Mouse (Mus musculus) monocyte, adult 2 months (primary cell): ENCODE measurements around the gene Ahdc1.

Experiments used
- DNase-seq, 2 experiments: peaks; one replicate each; pipeline ENCODE4 v3.0.0; 2022; ENCODE audit warnings: low spot score in 2 of 2, low read depth in 1 of 2

Ahdc1 gene

DNA sequence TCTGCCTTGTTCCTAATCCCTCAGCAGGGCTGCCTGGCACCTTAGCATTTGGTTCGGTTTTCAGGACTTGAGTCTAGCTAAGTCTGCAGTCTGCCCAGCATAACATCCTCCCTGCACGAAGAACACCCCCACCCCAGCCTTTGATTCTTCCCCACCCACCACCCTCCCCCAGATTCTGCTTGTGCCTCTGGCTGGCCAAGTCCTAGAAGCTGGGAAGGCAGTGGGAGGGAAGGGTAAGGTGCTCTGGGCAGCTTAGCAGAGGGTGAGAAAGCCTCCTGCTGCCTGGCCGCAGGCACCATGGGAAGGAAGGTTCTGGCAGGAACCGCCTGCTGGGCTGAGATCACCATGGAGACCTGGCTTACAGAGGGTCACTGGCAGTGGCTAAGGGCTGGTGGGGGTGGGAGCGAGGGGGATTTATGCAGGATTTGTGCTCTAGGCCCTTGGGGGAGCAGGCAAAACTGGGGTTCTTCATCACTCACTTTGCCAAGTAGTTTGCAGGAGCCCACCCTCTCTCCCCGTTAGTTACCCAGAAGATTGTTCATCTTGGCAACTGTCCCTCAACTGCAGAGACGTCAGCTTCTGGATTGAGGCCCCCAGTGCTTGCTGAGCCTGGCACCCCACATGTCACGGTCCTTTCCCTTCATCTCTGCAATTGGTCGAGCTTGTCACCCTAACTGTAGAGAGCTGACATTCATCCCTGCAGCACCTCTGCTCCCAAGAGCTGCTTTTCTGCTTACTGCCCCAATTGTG, 63.2 kb downstream of the Ahdc1 start:
- no peak for DNase-seq

DNA sequence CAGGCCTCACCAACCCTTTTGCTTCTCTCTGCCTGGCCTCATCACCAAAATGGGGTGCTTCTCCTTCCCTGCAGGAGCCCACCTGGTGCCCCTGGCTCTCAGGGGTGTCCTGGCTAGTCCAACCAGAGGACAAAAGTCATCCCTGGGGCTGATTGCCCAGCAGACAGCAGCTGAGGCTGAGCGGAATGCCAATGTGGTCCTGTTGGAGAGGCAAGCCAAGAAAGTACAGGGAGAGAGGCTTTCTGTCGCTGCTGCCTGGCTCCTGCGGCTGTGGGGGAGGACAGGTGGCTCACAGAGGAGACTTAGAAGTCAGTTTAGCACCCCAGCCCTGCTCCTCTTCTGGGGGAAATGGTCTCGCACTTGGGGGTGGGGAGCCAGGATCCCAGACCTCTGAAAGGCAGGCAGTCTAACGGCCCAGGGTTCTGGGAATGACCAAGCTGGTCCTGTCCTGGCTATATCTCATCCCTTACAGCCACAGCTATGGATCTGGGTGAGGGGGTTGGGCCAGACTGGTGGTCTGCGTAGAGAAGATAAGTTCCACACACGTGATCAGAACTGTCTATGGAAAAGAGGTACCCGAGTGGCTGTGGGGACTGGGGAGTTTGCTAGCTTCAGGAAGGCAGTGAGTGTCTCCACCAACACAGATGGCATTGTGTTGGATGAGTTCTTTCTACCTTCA, 64.0 kb downstream of the Ahdc1 start:
- no peak for DNase-seq

DNA sequence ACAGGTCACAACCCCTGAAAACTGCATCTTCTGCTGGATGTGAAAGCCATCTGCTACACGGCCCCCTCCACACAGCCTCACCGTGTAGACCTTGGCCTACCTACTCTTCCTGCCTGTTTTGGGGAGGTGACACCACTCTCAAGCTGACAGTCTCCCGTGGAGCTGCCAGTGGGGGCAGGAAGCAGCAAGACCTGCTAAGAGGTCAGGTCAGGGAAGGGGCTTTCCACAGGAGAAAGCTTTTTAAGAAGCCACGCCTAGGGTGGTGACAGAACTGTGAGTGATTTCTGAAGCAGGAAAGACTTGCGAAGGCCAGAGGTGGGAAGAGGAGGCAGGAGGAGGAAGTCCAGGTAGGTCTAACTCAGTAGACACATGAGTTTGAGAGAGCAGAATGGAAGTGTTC, 67.9 kb downstream of the Ahdc1 start:
- no peak for DNase-seq

DNA sequence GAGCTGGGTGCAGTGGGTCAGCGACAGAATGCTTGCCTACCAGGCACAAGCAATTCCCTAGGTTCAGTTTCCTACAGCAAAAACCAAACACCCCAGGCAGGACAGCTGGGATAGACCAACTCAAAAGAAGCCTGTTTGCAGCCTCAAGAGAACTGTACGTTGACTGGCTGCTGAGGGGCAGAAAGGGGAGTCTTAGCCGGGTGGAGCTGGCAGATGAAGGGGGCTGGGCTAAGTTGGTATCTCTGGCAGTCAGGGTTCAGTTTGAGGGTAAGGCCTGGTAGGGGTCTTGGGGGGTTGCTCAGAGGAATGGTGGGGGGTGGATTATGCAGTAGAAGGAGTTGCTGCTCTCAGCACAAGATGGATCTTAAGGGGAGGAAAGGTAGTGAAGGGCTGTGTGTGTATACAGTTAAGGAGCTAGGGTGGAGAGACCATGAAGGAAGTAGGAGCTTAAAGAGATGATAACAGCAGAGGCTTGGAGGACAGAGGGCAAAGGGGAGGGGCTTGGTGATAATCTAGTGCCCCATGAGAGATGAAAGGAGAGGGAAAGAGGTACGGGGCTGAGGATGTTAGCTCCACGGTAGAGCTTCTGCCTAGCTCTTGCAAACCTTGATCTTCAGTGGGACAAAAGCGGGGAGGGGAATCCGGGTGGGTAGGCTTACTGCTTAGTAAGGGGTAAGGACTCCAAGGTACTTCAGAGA, 68.5 kb downstream of the Ahdc1 start:
- DNase-seq, result no peak

DNA sequence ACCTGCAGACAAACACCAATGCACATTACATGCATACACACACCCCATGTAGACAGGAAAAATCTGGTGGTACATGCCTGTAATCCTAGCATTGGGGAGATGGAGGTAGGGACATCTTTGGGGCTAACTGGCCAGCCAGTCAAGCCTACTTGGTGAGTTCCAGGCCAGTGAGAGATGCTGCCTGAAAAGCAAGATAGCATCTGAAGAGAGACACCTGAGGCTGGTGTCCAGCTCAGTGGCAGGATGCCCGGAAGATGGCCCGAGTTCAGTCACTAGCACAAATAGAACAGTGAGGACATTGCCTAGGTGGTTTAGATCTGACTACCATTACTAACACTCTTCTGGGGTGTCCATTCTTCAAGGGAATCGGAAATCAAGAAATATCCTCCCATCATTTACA, 69.8 kb downstream of the Ahdc1 start:
- no peak for DNase-seq

DNA sequence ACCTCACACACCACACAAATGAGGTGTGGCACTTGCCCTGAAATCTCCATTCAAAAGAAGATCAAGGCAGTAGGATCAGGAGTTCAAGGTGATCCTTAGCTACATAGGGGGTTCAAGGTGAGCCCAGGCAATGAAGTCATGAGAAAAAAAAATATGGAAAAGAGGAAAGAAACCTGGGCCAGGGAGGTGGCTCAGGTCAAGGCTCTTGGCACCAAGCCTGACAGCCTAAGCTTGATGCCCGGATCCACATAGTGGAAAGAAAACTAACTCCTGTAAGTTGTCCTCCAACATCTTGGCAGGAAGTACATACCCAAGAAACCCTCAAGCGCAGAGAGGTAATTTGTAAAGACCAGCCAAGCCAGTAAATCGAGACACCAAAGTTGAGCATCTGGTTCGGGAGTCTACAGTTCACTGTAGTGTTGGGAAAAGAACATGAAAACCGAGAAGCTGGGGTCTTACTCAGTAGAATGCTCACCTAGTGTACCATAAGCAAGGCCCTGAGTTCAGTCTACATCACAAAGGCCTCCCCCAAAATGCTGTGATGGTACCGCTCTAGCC, 71.2 kb downstream of the Ahdc1 start:
- no peak for DNase-seq

DNA sequence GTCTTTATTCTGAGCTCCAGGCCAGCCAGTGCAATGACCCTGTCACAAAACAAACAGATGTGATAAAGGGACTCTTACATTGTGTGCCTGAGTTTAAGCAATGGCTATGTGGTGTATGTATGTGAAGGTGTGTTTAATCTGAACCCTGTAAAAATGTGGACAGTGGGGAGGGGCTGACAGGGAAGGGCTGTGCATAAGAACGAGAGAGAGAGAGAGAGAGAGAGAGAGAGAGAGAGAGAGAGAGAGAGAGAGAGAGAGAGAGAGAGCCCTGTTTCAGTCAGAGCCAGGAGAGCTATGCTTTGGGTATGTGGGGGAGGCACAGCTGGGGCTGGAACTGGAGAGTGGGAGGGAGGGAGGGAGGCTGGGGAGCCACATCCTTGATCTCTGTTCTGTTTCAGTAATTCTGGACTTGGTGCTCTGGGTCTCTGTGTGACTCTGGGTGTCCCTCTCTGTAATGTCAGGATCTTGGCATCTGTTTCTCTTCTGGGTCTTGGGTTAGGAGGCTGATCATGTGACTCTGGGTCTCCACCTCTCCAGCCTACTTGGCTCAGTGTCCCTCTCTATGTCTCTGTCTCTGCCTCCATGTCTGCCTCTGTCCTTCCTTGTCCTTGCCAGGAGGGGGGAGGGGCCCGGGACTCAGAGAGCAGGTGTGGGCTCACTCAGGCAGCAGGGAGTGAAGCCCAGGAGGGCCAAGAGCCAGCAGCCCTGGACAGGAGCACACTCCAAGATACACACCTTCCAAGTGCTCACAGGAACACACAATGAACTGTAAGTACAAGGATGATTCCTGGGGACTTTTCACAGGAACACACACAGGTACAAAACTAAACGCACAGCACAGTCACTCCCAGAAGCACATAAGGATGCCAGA, 73.2 kb downstream of the Ahdc1 start:
- no peak for DNase-seq

DNA sequence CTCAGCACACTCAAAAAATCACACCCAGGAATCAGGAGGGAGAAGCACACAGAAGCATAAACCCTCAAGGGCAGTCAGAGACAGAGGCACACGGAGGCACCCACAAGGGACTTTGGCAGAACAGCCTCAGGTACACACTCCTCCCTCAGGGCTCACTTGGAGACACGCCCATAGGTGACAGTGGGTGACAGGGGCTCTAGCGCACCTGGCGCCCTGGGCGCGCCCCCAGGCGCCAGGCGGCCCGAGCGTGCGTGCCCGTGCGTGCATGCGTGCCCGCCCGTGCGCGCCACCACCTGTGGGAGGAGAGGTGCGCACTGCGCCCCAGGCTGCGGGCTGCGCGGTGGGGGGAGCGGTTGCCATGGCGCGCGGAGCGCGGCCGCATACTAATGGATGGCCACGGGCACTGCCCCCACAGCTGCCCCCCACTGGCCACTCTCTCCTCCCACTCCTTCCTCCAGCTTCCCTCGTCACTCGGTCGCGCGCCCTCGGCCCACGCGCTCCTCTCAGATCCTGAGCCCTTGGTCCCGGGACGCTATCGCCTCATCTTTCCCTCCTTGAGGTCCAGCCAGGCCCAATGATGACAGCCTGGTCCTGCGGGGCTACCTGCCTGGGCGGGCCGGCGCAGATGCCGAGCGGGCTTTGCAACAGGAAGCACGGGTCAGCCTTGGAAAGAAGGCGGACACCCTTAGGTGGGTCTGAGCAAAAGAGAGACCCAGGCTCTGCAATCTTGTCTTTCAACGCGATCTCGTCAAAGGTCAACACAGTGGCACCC, 74.1 kb downstream of the Ahdc1 start:
- no peak for DNase-seq

DNA sequence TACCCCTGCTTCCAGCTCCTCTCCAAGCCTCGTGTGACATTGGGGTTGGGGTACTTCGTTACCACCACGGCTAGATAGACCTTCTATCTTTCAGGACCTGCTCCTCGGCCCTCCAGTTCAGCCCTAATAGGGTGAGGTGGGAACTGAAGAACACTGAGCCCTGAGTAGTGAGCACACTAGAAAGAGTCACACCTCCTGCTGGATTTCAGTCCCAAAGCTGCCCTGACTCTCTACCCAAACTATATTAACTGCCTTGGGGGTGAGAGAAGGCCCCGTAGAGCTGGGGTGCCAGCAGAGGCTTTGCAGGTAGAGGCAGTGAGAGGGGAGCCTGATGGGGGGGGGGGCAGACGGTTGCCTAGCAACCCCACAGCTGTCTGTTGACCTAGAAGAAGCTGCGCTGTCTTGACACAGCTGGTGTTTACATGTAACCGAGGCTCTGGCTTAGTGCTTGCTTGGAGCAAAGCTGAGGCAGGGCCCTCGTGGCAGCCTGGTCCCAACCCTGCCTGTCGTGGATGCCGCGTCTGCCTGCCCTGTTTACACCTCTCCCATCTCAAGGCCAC, 74.8 kb downstream of the Ahdc1 start:
- no peak for DNase-seq

DNA sequence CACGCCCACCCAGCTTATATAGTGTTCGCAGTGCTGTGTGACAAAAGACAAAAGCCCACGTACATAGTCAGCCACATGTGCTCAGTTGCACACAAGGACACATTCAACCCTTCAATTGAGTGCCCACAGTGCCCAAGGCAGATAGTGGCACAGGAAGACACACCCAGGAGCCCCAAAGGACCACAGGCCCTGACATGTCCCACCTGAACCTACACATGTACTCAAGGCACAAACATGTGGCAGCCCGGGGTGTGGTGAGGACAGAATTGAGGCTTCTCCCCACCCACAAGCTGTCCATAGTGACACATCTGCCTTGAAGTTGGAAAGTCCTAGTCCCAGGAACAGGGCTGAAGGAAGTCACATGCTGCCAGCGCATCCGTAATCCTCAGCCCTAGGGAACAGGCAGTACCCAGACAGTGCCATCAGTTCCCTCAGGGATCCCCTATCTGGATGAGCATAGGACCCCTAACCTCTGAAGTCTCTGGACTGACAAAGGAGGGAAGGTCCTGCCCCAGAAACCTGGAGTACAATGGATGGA, 76.2 kb downstream of the Ahdc1 start:
- DNase-seq, result no peak

DNA sequence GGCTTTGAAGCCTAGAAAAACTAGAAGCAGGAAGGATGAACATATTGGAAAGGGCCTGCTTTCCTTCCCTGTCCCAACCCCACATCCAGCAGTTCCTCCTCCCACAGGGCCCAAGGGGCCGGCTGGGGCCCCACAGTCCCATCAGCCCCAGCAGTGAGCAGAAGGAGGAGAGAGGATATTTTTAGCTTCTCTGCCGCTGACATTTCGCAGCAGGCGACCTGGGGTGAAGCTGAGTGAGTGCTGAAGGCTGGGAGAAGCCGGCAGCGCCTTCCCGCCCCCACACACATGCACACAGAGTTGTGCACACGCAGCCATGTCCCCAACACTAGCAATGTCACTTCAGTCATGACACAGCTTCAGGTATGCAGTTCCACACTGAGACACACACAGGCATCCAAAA, 76.8 kb downstream of the Ahdc1 start:
- no peak for DNase-seq

DNA sequence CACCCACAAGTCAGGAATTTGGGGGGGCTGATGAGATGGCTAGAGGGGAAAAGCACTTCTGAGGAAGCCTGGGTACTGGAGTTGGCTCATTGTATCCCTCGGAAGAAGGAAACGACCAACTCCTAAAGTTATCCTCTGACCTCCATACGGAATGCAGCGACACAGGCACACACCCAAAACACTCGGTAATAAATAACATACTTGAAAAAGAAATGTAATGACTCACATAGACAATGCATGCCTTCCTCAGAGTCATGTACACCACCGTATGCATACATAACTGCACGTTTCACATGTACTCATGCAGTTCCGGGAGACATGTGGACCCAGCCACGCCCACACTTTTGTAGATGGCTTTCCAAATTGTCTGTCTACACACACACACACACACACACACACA, 78.3 kb downstream of the Ahdc1 start:
- DNase-seq, result no peak

DNA sequence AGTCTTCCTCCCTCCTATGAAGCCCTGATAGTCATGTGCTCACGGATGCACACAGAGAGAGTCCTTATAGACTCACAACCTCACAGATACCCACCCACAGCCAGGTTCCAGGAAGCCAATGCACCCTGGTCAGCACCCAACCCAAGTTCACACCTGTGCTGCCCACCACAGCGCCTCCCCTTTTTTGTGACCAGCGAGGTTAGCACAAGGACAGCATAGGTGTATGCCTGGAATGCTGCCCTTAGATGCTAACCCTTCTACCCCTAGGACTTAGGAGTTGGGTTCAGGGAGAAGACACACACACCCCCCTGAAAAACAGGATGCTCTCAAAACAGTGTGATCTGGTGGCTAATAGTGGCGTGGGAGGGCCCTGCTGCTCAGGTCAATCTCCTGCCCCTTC, 78.7 kb downstream of the Ahdc1 start:
- DNase-seq, result no peak

DNA sequence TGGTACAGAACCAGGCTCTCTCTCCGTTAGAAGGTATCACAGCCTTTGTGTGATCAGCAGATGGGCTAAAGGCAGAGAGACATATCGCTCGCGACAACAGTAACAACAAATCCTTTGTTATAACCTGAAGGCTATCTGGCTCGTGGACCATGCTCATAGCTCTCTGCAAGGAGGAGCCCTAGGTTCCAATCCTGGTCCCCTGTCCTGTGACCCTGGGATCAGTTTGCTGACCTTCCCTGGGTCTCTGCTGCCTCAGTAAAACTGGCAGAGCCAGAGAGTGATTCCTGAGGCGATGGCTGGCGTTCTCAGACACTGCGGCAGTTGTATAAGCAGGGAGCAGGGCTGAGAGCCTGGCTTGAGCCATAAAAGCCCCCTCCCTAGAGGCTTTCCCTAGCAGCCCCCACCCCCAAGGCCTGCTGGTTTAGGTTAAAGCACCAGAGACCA, 79.2 kb downstream of the Ahdc1 start:
- no peak for DNase-seq

DNA sequence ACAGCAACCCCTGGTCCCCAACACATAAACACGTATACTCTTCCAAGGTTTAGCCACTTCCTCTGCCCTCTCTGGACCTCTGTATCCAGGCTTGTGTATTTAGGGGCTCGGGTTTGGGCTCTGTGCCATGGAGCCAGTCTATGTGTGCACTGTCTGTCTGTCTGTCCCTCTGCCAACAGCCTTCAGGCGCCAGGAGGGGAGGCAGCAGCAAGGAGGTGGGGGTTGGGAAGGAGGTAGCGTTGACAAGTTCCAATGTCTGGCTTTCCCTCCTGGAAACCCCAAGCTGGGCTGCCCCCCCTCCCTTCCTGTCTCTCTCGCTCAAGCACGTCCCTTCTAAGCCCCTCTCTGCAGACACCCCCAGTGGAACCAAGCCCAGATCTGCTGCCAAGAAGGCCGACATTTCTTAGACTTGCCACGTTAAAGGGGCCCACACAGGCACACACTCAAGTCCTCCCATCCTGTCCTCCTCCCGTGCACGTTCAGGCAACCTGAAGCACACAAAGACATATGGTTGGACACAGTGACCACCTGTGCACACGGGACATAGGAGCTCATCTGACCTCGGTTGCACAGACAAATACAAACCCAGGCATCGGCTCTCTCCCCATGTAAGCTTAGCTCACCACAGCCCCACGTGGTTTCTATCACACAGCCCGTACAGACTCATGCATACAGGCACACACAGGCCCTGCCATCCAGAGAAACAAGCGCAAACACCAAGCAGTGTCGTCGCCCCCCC, 79.8 kb downstream of the Ahdc1 start:
- DNase-seq, result no peak

DNA sequence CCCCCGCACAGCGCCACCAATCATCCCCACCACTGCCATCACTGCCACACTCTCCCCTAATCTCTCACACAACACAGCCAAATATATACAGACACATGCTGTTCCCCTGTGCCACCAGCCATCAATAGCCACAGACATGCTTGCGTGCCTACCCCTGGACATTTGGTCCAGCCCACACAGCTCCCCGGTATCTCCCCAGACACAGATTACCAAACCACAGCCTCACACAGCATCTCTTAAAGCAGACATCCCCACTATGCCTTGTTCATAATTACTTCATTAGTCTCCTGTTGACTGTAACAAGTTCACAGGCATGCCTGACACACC, 80.4 kb downstream of the Ahdc1 start:
- DNase-seq, result no peak

DNA sequence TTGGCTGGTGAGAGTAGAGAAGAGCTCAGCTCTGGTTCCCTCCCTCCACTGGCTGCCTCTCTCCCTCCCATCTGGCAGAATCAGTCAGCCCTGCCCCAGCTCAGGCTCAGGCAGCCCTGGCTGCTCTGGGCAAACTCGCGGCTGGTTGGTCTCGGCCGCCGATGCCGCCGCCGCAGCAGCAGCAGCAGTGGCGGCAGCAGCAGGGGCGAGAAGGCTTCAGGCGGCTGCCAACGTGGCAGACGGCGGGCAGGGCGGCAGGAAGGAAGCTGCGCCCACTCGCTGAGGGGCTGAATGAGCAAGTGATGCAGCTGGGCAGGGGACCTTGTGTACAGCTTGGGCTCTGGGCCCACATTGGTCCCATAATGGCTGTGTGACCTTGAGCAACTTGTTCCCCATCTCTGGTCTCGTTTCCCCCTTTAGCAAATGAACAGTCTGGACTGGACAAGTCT, 81.4 kb downstream of the Ahdc1 start:
- no peak for DNase-seq

DNA sequence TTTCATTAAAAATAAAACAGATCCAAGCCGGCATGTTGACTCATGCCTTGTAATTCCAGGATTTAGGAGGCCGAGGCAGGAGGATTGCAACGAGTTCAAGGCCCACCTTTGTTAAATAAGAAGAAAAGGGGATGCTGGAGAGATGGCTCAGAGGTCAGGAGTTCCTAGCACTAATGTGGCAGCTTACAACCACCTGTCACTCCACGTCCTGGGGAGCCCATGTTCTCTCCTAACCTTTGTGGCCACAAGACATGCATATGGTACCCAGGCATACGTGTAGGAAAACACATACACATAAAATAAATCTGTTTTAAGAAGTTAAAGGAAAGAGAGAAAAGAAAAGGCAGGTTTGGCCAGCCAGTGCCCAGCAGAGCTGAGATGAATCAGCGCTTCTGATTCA, 82.0 kb downstream of the Ahdc1 start:
- no peak for DNase-seq

DNA sequence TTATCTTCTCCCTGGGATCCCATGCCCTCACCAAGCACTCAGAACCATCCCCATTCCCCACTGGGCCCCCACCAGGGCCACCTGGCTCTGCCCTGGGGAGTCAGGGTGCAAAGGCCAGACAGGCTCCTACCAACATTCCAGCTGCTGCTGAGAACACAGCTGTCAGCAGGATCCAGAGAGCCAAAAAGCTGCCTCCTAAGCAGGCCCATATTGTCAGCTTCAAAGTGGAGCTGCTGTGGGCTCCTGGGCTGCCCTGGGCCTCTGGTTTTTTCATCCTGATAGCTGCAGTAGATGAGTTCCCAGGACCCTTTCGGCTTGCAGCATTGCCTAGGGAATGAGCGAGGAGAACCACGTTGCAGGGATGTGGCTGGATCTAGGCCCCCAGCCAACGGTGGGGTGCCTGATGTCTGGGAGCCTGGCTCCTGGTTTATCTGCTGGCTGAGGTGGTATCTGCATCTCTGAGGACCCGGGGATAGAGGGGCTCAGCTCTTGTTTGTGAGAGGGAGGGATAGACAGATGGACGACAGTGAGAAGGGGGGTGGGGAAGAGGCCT, 82.5 kb downstream of the Ahdc1 start:
- DNase-seq, result no peak
